Comparison of ENCODE assay signal across 25 mouse cellular contexts in the genomic region with DNA sequence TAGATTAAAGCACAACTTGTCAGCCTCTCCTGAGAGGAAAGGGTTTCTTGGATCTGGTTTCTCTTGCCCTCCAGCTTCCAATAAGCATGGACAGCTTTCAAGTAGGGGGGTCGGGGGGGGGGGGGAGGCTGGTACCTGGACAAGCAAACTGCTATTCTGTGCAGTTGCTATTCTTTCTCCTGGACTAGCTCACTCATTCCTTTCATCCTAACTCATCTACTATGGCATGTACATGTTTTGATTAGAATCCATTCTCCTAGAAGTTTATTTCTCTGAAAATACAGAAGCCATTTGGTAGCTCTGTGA.
DNase-seq lines count a peak whose midpoint lies in the region; ATAC-seq and TF ChIP-seq lines count a peak whose summit lies in the region.
"Had no signal": no experiment of that assay in that cellular context is flagged by ENCODE, and none has a peak within 500 bp of the region (broad histone marks: within the 10 kb centered on the region; RNA-seq: fewer than 3 reads in every experiment).

No protein-coding gene starts in this region.

- TF ChIP-seq POLR2A in kidney, adult 2 months (IDR thresholded peaks at IDR 0.05; ENCODE audit: low read depth, low read length) = no peak

- H3K27me3 ChIP-seq in kidney, embryonic 14.5 days (ENCODE audit: control insufficient read depth, insufficient read depth, low read length) = no peaks in the 10 kb centered on the region
- H3K27me3 ChIP-seq in kidney, postnatal 0 days (ENCODE audit: insufficient read depth, low read length) = no peaks in the 10 kb centered on the region
- no peaks in the 10 kb centered on the region for H3K27me3 ChIP-seq in kidney, adult 2 months (replicated peaks; ENCODE audit: control insufficient read depth, insufficient read depth, low read length)
- H3K27me3 ChIP-seq in embryonic facial prominence, embryonic 10.5 days (replicated peaks; ENCODE audit: low read depth, poor library complexity, severe bottlenecking) = no peaks in the 10 kb centered on the region
- H3K27me3 ChIP-seq in limb, embryonic 10.5 days (ENCODE audit: low read depth, poor library complexity, severe bottlenecking) = no peaks in the 10 kb centered on the region
- H3K27me3 ChIP-seq: CH12.LX; embryonic facial prominence, embryonic 13.5 days; forebrain, embryonic 12.5 days; forebrain, embryonic 15.5 days; heart, embryonic 12.5 days; heart, embryonic 15.5 days; hindbrain, embryonic 15.5 days; Patski had no signal

- 0 out of 2 replicates have a peak overlapping the region, but pooled peaks have one; percentile 30 for H3K27ac ChIP-seq in kidney, embryonic 14.5 days (ENCODE audit: low read depth, low read length)
- H3K27ac ChIP-seq in kidney, postnatal 0 days = no peak overlapping the region
- no peak overlapping the region for H3K27ac ChIP-seq in kidney, adult 2 months (ENCODE audit: insufficient read depth, low read depth, low read length)
- no peak overlapping the region for H3K27ac ChIP-seq in embryonic facial prominence, embryonic 10.5 days (replicated peaks)
- peak overlapping the region; percentile 75 for H3K27ac ChIP-seq in limb, embryonic 10.5 days
- H3K27ac ChIP-seq: embryonic facial prominence, embryonic 13.5 days; forebrain, embryonic 12.5 days; forebrain, embryonic 15.5 days; heart, embryonic 15.5 days; hindbrain, embryonic 15.5 days had no signal

- DNase-seq in kidney, postnatal 36 days = no peak
- no peak for DNase-seq in kidney, postnatal 0 days (ENCODE audit: low spot score)
- DNase-seq in kidney, adult 2 months = no peak
- peak; percentile 62 for DNase-seq in embryonic facial prominence, embryonic 10.5 days (ENCODE audit: low spot score)
- DNase-seq in limb, embryonic 10.5 days (ENCODE audit: low spot score) = peak; percentile 57
- DNase-seq in urinary bladder, postnatal 25 days (ENCODE audit: low spot score) = no peak
- DNase-seq: adrenal gland, postnatal 10 days; adrenal gland, postnatal 36 days; B cell, adult 2 months; cerebellum, adult 18-20 months; cerebellum, adult 9-10 months; gastrocnemius, postnatal 25 days; heart, adult 18-20 months; heart, postnatal 36 days had no signal

- no peaks in the 10 kb centered on the region for H3K36me3 ChIP-seq in kidney, embryonic 14.5 days (ENCODE audit: control insufficient read depth, insufficient read depth, low read length)
- H3K36me3 ChIP-seq in kidney, postnatal 0 days (ENCODE audit: insufficient read depth, low read length) = no peaks in the 10 kb centered on the region
- no peaks in the 10 kb centered on the region for H3K36me3 ChIP-seq in kidney, adult 2 months (ENCODE audit: control insufficient read depth, insufficient read depth, low read length)
- no peaks in the 10 kb centered on the region for H3K36me3 ChIP-seq in embryonic facial prominence, embryonic 10.5 days (replicated peaks)
- H3K36me3 ChIP-seq in limb, embryonic 10.5 days = no peaks in the 10 kb centered on the region
- H3K36me3 ChIP-seq: embryonic facial prominence, embryonic 13.5 days; forebrain, embryonic 12.5 days; forebrain, embryonic 15.5 days; G1E; heart, embryonic 12.5 days; heart, embryonic 15.5 days; hindbrain, embryonic 15.5 days had no signal

- H3K4me2 ChIP-seq in kidney, embryonic 14.5 days (replicated peaks; ENCODE audit: low read depth, low read length) = no peak overlapping the region
- H3K4me2 ChIP-seq in kidney, postnatal 0 days (ENCODE audit: low read length) = no peak overlapping the region
- H3K4me2 ChIP-seq: embryonic facial prominence, embryonic 13.5 days; forebrain, embryonic 12.5 days; forebrain, embryonic 15.5 days; heart, embryonic 12.5 days; heart, embryonic 15.5 days; hindbrain, embryonic 15.5 days had no signal

- peaks cover 7% of the 10 kb centered on the region; the same call in 1 of the 2 replicates for H3K4me1 ChIP-seq in kidney, embryonic 14.5 days (ENCODE audit: control insufficient read depth, insufficient read depth, low read length)
- H3K4me1 ChIP-seq in kidney, postnatal 0 days (replicated peaks; ENCODE audit: insufficient read depth, low read length) = no peaks in the 10 kb centered on the region; the same call in 1 of the 2 replicates
- H3K4me1 ChIP-seq in kidney, adult 2 months (ENCODE audit: control insufficient read depth, insufficient read depth, low read length) = peaks cover 7% of the 10 kb centered on the region
- peaks cover 34% of the 10 kb centered on the region for H3K4me1 ChIP-seq in embryonic facial prominence, embryonic 10.5 days
- H3K4me1 ChIP-seq in limb, embryonic 10.5 days = peaks cover 48% of the 10 kb centered on the region
- H3K4me1 ChIP-seq: forebrain, embryonic 12.5 days; heart, embryonic 12.5 days; hindbrain, embryonic 15.5 days had no signal

- no peak; the same call in 1 of the 2 replicates for ATAC-seq in kidney, embryonic 14.5 days (ENCODE audit: low FRiP score, low TSS enrichment)
- ATAC-seq in kidney, postnatal 0 days (replicated peaks; ENCODE audit: low FRiP score, low read depth) = 0 out of 2 replicates have a peak, but pooled peaks have one; percentile 25
- ATAC-seq: Patski had no signal

- no peak overlapping the region for H3K9ac ChIP-seq in kidney, embryonic 14.5 days (ENCODE audit: low read depth, low read length)
- H3K9ac ChIP-seq in kidney, postnatal 0 days (ENCODE audit: low read depth, low read length) = no peak overlapping the region
- H3K9ac ChIP-seq: embryonic facial prominence, embryonic 13.5 days; forebrain, embryonic 12.5 days; forebrain, embryonic 15.5 days; heart, embryonic 12.5 days; heart, embryonic 15.5 days; hindbrain, embryonic 15.5 days had no signal

- H3K9me3 ChIP-seq in kidney, embryonic 14.5 days (ENCODE audit: control insufficient read depth, low read length) = no peaks in the 10 kb centered on the region
- no peaks in the 10 kb centered on the region for H3K9me3 ChIP-seq in kidney, postnatal 0 days (replicated peaks; ENCODE audit: low read length)
- H3K9me3 ChIP-seq in embryonic facial prominence, embryonic 10.5 days = no peaks in the 10 kb centered on the region
- H3K9me3 ChIP-seq in limb, embryonic 10.5 days (replicated peaks) = no peaks in the 10 kb centered on the region
- H3K9me3 ChIP-seq: embryonic facial prominence, embryonic 13.5 days; forebrain, embryonic 12.5 days; forebrain, embryonic 15.5 days; G1E; heart, embryonic 12.5 days; heart, embryonic 15.5 days; hindbrain, embryonic 15.5 days had no signal

- WGBS in kidney, embryonic 14.5 days = 14% methylated on average over 1 of the region's 1 CpGs
- 0% methylated on average over 1 of the region's 1 CpGs for WGBS in kidney, postnatal 0 days
- WGBS in kidney, adult 2 months = 0% methylated on average over 1 of the region's 1 CpGs
- 13% methylated on average over 1 of the region's 1 CpGs for WGBS in embryonic facial prominence, embryonic 10.5 days
- 23% methylated on average over 1 of the region's 1 CpGs for WGBS in limb, embryonic 10.5 days

- no peak for TF ChIP-seq CTCF in kidney, postnatal 0 days (IDR thresholded peaks at IDR 0.05; ENCODE audit: low read depth)
- no peak for TF ChIP-seq CTCF in kidney, adult 2 months (conservative IDR thresholded peaks at IDR 0.05; ENCODE audit: insufficient read depth, insufficient read length, low read depth, low read length)

- H3K4me3 ChIP-seq in kidney, embryonic 14.5 days (ENCODE audit: low read length) = no peak overlapping the region
- H3K4me3 ChIP-seq in kidney, postnatal 0 days (replicated peaks; ENCODE audit: low read depth, low read length) = no peak overlapping the region
- H3K4me3 ChIP-seq in kidney, adult 2 months (ENCODE audit: insufficient read depth, low read depth, low read length) = no peak overlapping the region
- no peak overlapping the region for H3K4me3 ChIP-seq in embryonic facial prominence, embryonic 10.5 days
- H3K4me3 ChIP-seq in limb, embryonic 10.5 days = no peak overlapping the region
- H3K4me3 ChIP-seq: embryonic facial prominence, embryonic 13.5 days; erythroblast, embryonic 14.5 days; forebrain, embryonic 12.5 days; forebrain, embryonic 15.5 days; heart, embryonic 12.5 days; heart, embryonic 15.5 days; hindbrain, embryonic 15.5 days had no signal

Comparison
In these comparisons a context has a peak if more than half of its experiments do, and no peak if none do; other contexts are left out.
1. H3K27ac ChIP-seq: peak in kidney, embryonic 14.5 days (single experiment) and limb, embryonic 10.5 days (single experiment); none in kidney, postnatal 0 days (single experiment), kidney, adult 2 months (single experiment) and embryonic facial prominence, embryonic 10.5 days (single experiment).
2. DNase-seq: peak in embryonic facial prominence, embryonic 10.5 days (single experiment) and limb, embryonic 10.5 days (single experiment); none in kidney, postnatal 36 days (0 of 2), kidney, postnatal 0 days (single experiment), kidney, adult 2 months (single experiment) and urinary bladder, postnatal 25 days (single experiment).